Mouse (Mus musculus) lung, embryonic 15.5 days (tissue): ENCODE data around the gene Pgm2l1. TPM values are rescaled to one million over a fixed set of nuclear protein-coding genes. Genes with fewer than 3 reads are reported as not detected.
A peak's percentile ranks its signal among the peaks of the same experiment; 100 is the strongest.

Experiments used
- ATAC-seq: fragments of 200-750 bp; cut with Nextera tagmentation; 2 replicates; pipeline ENCODE4 v1.8.0; 2017; ENCODE audit warnings: moderate number of reproducible peaks, borderline replicate concordance; ENCODE audit not compliant: low FRiP score, low TSS enrichment; ENCODE audit errors: extremely low read depth
- H3K27ac ChIP-seq: fragments of 300-500 bp; sonication (generic); 2 replicates; pipeline ENCODE4 v1.5.1; 2015; ENCODE audit warnings: moderate library complexity, mild to moderate bottlenecking, inconsistent platforms
- H3K27me3 ChIP-seq: fragments of 300-500 bp; sonication (generic); 2 replicates; pipeline ENCODE4 v1.6.1; 2015; ENCODE audit warnings: inconsistent platforms
- H3K36me3 ChIP-seq: fragments of 300-500 bp; sonication (generic); 2 replicates; pipeline ENCODE4 v1.6.1; 2015; ENCODE audit warnings: inconsistent platforms
- H3K4me1 ChIP-seq: fragments of 300-500 bp; sonication (generic); 2 replicates; pipeline ENCODE4 v1.6.1; 2015; ENCODE audit warnings: inconsistent platforms
- H3K4me2 ChIP-seq: fragments of 300-500 bp; sonication (generic); 2 replicates; pipeline ENCODE4 v1.6.1; 2015; ENCODE audit warnings: inconsistent platforms, mild to moderate bottlenecking, moderate library complexity
- H3K4me3 ChIP-seq: fragments of 300-500 bp; sonication (generic); 2 replicates; pipeline ENCODE4 v1.5.1; 2015; ENCODE audit warnings: mild to moderate bottlenecking, inconsistent platforms
- H3K9ac ChIP-seq: fragments of 300-500 bp; sonication (generic); 2 replicates; pipeline ENCODE4 v1.6.1; 2015; ENCODE audit warnings: inconsistent platforms
- H3K9me3 ChIP-seq: fragments of 300-500 bp; sonication (generic); 2 replicates; pipeline ENCODE4 v1.6.1; 2016; ENCODE audit warnings: inconsistent platforms
- WGBS: fragments of 180-500 bp; shearing (Covaris S2); methylation state at CpG from one replicate; pipeline ENCODE4 v1.1.7; 2015; 5-methylcytosine and 5-hydroxymethylcytosine counted together
- polyA plus RNA-seq: library from polyadenylated mRNA; unstranded; fragments of >200 nt; fragmentation: Nextera tagmentation; extraction: Ambion mirVana; gene quantifications from 2 replicates; pipeline ENCODE4 v1.2.1, GENCODE M21; 2015

The Pgm2l1 gene
- polyA plus RNA-seq, 1 experiment from 2014 or later = 2.4 TPM

- no peaks in the 10 kb centered on the region for H3K27me3 ChIP-seq
- peaks cover 2% of the 10 kb centered on the region; the same call in 1 of the 2 replicates for H3K36me3 ChIP-seq
- ATAC-seq = no peak
- H3K4me2 ChIP-seq = no peak overlapping the region
- H3K9me3 ChIP-seq = no peaks in the 10 kb centered on the region
- H3K27ac ChIP-seq = no peak overlapping the region
- H3K4me3 ChIP-seq = no peak overlapping the region
- H3K4me1 ChIP-seq = peaks cover 20% of the 10 kb centered on the region
- H3K9ac ChIP-seq = no peak overlapping the region
- WGBS = 86% methylated on average over 9 of the region's 9 CpGs
Observed at GRCm38 (mm10) chr7:100305894-100306293, 78.7 kb downstream of the Pgm2l1 start.

GRCm38 (mm10) chr7:100307872-100308653 lies 80.9 kb downstream of the Pgm2l1 start:
- peaks cover 9% of the 10 kb centered on the region; the same call in 1 of the 2 replicates for H3K4me1 ChIP-seq
- peaks cover 11% of the 10 kb centered on the region for H3K36me3 ChIP-seq
- no peak overlapping the region for H3K9ac ChIP-seq
- no peaks in the 10 kb centered on the region for H3K27me3 ChIP-seq
- no peaks in the 10 kb centered on the region for H3K9me3 ChIP-seq
- no peak overlapping the region for H3K27ac ChIP-seq
- 80% methylated on average over 6 of the region's 6 CpGs for whole genome bisulfite sequencing
- H3K4me2 ChIP-seq = no peak overlapping the region
- ATAC-seq = no peak
- no peak overlapping the region for H3K4me3 ChIP-seq

GRCm38 (mm10) chr7:100309216-100309615 lies 82.0 kb downstream of the Pgm2l1 start:
- Histone ChIP-seq H3K9me3 (no peaks in the 10 kb centered on the region), H3K27ac (peak overlapping the region; percentile 43), H3K4me1 (peaks cover 9% of the 10 kb centered on the region; the same call in 1 of the 2 replicates), H3K4me2 (no peak overlapping the region), H3K4me3 (no peak overlapping the region), H3K9ac (no peak overlapping the region), H3K36me3 (peaks cover 12% of the 10 kb centered on the region), H3K27me3 (no peaks in the 10 kb centered on the region)
- 46% methylated on average over 1 of the region's 1 CpGs for WGBS
- ATAC-seq = peak; percentile 65; the same call in 1 of the 2 replicates

GRCm38 (mm10) chr7:100309679-100310078 lies 82.5 kb downstream of the Pgm2l1 start:
- peaks cover 12% of the 10 kb centered on the region for H3K36me3 ChIP-seq
- WGBS = 48% methylated on average over 6 of the region's 6 CpGs
- H3K4me2 ChIP-seq = no peak overlapping the region
- no peaks in the 10 kb centered on the region for H3K27me3 ChIP-seq
- no peak for ATAC-seq
- no peaks in the 10 kb centered on the region for H3K9me3 ChIP-seq
- peaks cover 9% of the 10 kb centered on the region; the same call in 1 of the 2 replicates for H3K4me1 ChIP-seq
- peak overlapping the region; percentile 20; the same call in 1 of the 2 replicates for H3K27ac ChIP-seq
- no peak overlapping the region for H3K4me3 ChIP-seq
- no peak overlapping the region for H3K9ac ChIP-seq

- Histone ChIP-seq H3K27ac (no peak overlapping the region), H3K4me2 (no peak overlapping the region), H3K27me3 (no peaks in the 10 kb centered on the region), H3K9me3 (no peaks in the 10 kb centered on the region), H3K9ac (no peak overlapping the region), H3K4me3 (no peak overlapping the region), H3K4me1 (peaks cover 9% of the 10 kb centered on the region; the same call in 1 of the 2 replicates), H3K36me3 (peaks cover 12% of the 10 kb centered on the region)
- 76% methylated on average over 12 of the region's 12 CpGs for WGBS
- ATAC-seq = no peak
Observed at GRCm38 (mm10) chr7:100310290-100310689, 83.1 kb downstream of the Pgm2l1 start.

- H3K4me3 ChIP-seq = no peak overlapping the region
- WGBS = 87% methylated on average over 4 of the region's 4 CpGs
- H3K9ac ChIP-seq = no peak overlapping the region
- H3K4me1 ChIP-seq = peaks cover 9% of the 10 kb centered on the region; the same call in 1 of the 2 replicates
- H3K4me2 ChIP-seq = no peak overlapping the region
- H3K27me3 ChIP-seq = no peaks in the 10 kb centered on the region
- peaks cover 12% of the 10 kb centered on the region for H3K36me3 ChIP-seq
- H3K27ac ChIP-seq = no peak overlapping the region
- no peaks in the 10 kb centered on the region for H3K9me3 ChIP-seq
- no peak for ATAC-seq
Observed at GRCm38 (mm10) chr7:100312716-100313115, 85.5 kb downstream of the Pgm2l1 start.

GRCm38 (mm10) chr7:100316924-100317323 lies 89.7 kb downstream of the Pgm2l1 start:
- Histone ChIP-seq H3K36me3 (0 out of 2 replicates have a peak, but pooled peaks cover 2% of the 10 kb centered on the region), H3K4me2 (no peak overlapping the region), H3K4me3 (no peak overlapping the region), H3K4me1 (no peaks in the 10 kb centered on the region), H3K27ac (no peak overlapping the region), H3K9me3 (no peaks in the 10 kb centered on the region), H3K9ac (no peak overlapping the region), H3K27me3 (no peaks in the 10 kb centered on the region)
- WGBS = 82% methylated on average over 8 of the region's 8 CpGs
- ATAC-seq = no peak

GRCm38 (mm10) chr7:100317534-100317933 lies 90.3 kb downstream of the Pgm2l1 start:
- ATAC-seq = no peak
- Histone ChIP-seq H3K27me3 (no peaks in the 10 kb centered on the region), H3K4me2 (no peak overlapping the region), H3K36me3 (0 out of 2 replicates have a peak, but pooled peaks cover 2% of the 10 kb centered on the region), H3K9me3 (no peaks in the 10 kb centered on the region), H3K9ac (no peak overlapping the region), H3K27ac (no peak overlapping the region), H3K4me3 (no peak overlapping the region), H3K4me1 (no peaks in the 10 kb centered on the region)
- 91% methylated on average over 5 of the region's 5 CpGs for WGBS

GRCm38 (mm10) chr7:100323721-100324120 lies 96.5 kb downstream of the Pgm2l1 start:
- WGBS = 46% methylated on average over 3 of the region's 3 CpGs
- H3K27me3 ChIP-seq = no peaks in the 10 kb centered on the region
- 0 out of 2 replicates have a peak, but pooled peaks cover 4% of the 10 kb centered on the region for H3K4me1 ChIP-seq
- no peak for ATAC-seq
- H3K4me3 ChIP-seq = no peak overlapping the region
- H3K9ac ChIP-seq = no peak overlapping the region
- no peak overlapping the region for H3K4me2 ChIP-seq
- H3K36me3 ChIP-seq = peaks cover 17% of the 10 kb centered on the region
- H3K27ac ChIP-seq = no peak overlapping the region
- no peaks in the 10 kb centered on the region for H3K9me3 ChIP-seq

GRCm38 (mm10) chr7:100325482-100325881 lies 98.3 kb downstream of the Pgm2l1 start:
- no peak overlapping the region for H3K4me3 ChIP-seq
- 0 out of 2 replicates have a peak, but pooled peaks cover 4% of the 10 kb centered on the region for H3K4me1 ChIP-seq
- H3K9ac ChIP-seq = no peak overlapping the region
- whole genome bisulfite sequencing = 66% methylated on average over 6 of the region's 6 CpGs
- ATAC-seq = no peak
- H3K9me3 ChIP-seq = no peaks in the 10 kb centered on the region
- H3K4me2 ChIP-seq = no peak overlapping the region
- H3K27ac ChIP-seq = no peak overlapping the region
- peaks cover 27% of the 10 kb centered on the region for H3K36me3 ChIP-seq
- no peaks in the 10 kb centered on the region for H3K27me3 ChIP-seq

GRCm38 (mm10) chr7:100327514-100327913 lies 100.3 kb downstream of the Pgm2l1 start:
- WGBS = 70% methylated on average over 7 of the region's 7 CpGs
- no peak overlapping the region for H3K27ac ChIP-seq
- peak; percentile 66; the same call in 1 of the 2 replicates for ATAC-seq

More at GRCm38 (mm10) chr7:100327514-100327913, 100.3 kb downstream of the Pgm2l1 start:
- Histone ChIP-seq H3K9me3 (no peaks in the 10 kb centered on the region), H3K9ac (no peak overlapping the region), H3K4me1 (0 out of 2 replicates have a peak, but pooled peaks cover 4% of the 10 kb centered on the region), H3K36me3 (peaks cover 41% of the 10 kb centered on the region), H3K4me2 (no peak overlapping the region), H3K4me3 (no peak overlapping the region), H3K27me3 (no peaks in the 10 kb centered on the region)
